18 mouse cellular contexts compared by ENCODE assay signal in the genomic region with DNA sequence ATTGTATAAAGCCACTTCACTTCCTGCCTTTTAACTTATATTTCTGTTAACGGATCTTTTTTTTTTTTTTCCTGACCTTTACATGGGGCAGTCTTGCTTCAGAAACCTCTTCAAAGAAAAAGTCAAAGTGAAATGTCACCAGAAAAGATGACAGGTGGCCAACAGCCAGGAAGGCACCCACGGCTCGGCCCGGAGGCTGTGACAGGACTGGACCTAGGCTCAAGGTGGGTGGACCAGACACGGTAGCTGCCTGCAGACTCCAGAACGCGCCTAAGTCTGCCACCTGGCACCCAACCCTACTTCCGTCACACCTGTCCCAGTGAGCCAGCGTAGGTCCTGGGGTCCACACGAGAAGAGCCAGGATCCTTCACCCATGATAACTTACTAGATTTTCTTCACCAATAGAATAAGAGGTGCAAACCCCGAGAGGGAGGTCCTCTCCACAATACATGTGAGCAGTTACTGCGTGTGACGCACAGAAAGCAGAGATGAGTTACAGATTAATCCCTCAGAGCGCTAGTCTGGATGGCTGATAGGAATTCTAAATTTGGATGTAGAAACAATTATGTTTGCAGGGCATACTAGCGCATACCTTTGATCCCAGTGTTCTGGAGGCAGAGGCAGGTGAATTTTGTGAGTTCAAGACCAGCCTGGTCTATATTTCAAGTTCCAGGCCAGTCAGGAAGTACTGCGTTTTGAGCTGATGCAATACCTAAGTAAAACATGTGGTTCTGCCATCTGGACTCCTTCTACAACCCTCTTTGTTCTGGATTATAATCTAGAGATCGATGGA. TPM values are rescaled to one million over a fixed set of nuclear protein-coding genes. Genes with fewer than 3 reads are reported as not detected.
DNase-seq lines count a peak whose midpoint lies in the region; TF ChIP-seq lines count a peak whose summit lies in the region.
"Had no signal": no experiment of that assay in that cellular context is flagged by ENCODE, and none has a peak within 500 bp of the region (broad histone marks: within the 10 kb centered on the region; RNA-seq: fewer than 3 reads in every experiment).

No protein-coding gene starts in this region.

- H3K79me2 ChIP-seq in MEL (ENCODE audit: control insufficient read depth, insufficient read depth, low read length, poor library complexity) = peaks cover 64% of the 10 kb centered on the region

- no peak overlapping the region for H3K4me3 ChIP-seq in MEL (ENCODE audit: control insufficient read depth in 1 of 2, insufficient read depth in 1 of 2, low read depth in 2 of 2, low read length in 2 of 2)
- H3K4me3 ChIP-seq: embryonic facial prominence, embryonic 13.5 days; gastrocnemius, adult 2 months; hindbrain, embryonic 12.5 days; neural tube, embryonic 12.5 days had no signal

- H3K9me3 ChIP-seq in MEL (replicated peaks; ENCODE audit: insufficient read depth, low read length) = no peaks in the 10 kb centered on the region
- H3K9me3 ChIP-seq: embryonic facial prominence, embryonic 13.5 days; hindbrain, embryonic 12.5 days had no signal

- peak; percentile 24 for DNase-seq in thymus, postnatal 0 days (ENCODE audit: low spot score)
- DNase-seq in thymus, adult 18-20 months = no peak
- no peak for DNase-seq in MEL (ENCODE audit: low read depth, low spot score)
- peak; percentile 61 for DNase-seq in adrenal gland, postnatal 25 days
- peak; percentile 36 for DNase-seq in thymus, postnatal 4 days
- DNase-seq in urinary bladder, postnatal 10 days (ENCODE audit: low spot score) = no peak
- no peak for DNase-seq in heart, adult 8-10 months (ENCODE audit: low spot score)
- DNase-seq: cerebellum, adult 2 months; forebrain, postnatal 0 days; gastrocnemius, adult 2 months; heart, adult 18-20 months; kidney, postnatal 14 days; left cerebral cortex, postnatal 4 days; right cerebral cortex, postnatal 25 days had no signal

- no peak for TF ChIP-seq EP300 in MEL (IDR thresholded peaks at IDR 0.05; ENCODE audit: low read depth in 1 of 2, low read length in 2 of 2)

- peak overlapping the region; percentile 87 for H3K27ac ChIP-seq in MEL (ENCODE audit: control insufficient read depth, low read depth, low read length)
- H3K27ac ChIP-seq: embryonic facial prominence, embryonic 13.5 days; gastrocnemius, adult 2 months; hindbrain, embryonic 12.5 days; neural tube, embryonic 12.5 days had no signal

- TF ChIP-seq RAD21 in MEL (IDR thresholded peaks at IDR 0.05; ENCODE audit: low read depth, low read length) = no peak

- H3K9ac ChIP-seq in MEL (ENCODE audit: control insufficient read depth, low read depth, low read length, poor library complexity, severe bottlenecking) = peak overlapping the region; percentile 35
- H3K9ac ChIP-seq: embryonic facial prominence, embryonic 13.5 days; forebrain, postnatal 0 days; hindbrain, embryonic 12.5 days; neural tube, embryonic 12.5 days had no signal

- no peak for TF ChIP-seq POLR2A in MEL (IDR thresholded peaks at IDR 0.05; ENCODE audit: control insufficient read depth in 1 of 2, insufficient read depth in 1 of 2, low read depth in 1 of 2, low read length in 2 of 2, poor library complexity in 1 of 2)

- no peak for TF ChIP-seq CTCF in MEL (IDR thresholded peaks at IDR 0.05 in 2 of 3, conservative IDR thresholded peaks at IDR 0.05 in 1 of 3; ENCODE audit: control insufficient read depth in 1 of 3, insufficient read depth in 1 of 3, low read depth in 2 of 3, low read length in 3 of 3, poor library complexity in 1 of 3, severe bottlenecking in 1 of 3)

- H3K4me1 ChIP-seq in MEL (ENCODE audit: control insufficient read depth in 1 of 2, insufficient read depth in 2 of 2, low read length in 2 of 2) = peaks cover 22 to 29% of the 10 kb centered on the region in 2 experiments
- H3K4me1 ChIP-seq: hindbrain, embryonic 12.5 days; neural tube, embryonic 12.5 days had no signal

- peaks cover 36 to 40% of the 10 kb centered on the region in 2 experiments for H3K36me3 ChIP-seq in MEL (ENCODE audit: control insufficient read depth in 1 of 2, insufficient read depth in 2 of 2, low read length in 2 of 2)
- H3K36me3 ChIP-seq: embryonic facial prominence, embryonic 13.5 days; hindbrain, embryonic 12.5 days had no signal

- H3K27me3 ChIP-seq in MEL (ENCODE audit: control insufficient read depth in 1 of 2, insufficient read depth in 2 of 2, low read length in 2 of 2) = no peaks in the 10 kb centered on the region
- H3K27me3 ChIP-seq: embryonic facial prominence, embryonic 13.5 days; hindbrain, embryonic 12.5 days; neural tube, embryonic 12.5 days; Patski had no signal

TF ChIP-seq in MEL, 35 proteins besides CTCF, POLR2A, EP300 and RAD21:
- no peak for TF ChIP-seq BHLHE40 (IDR thresholded peaks at IDR 0.05; ENCODE audit: borderline replicate concordance, low read depth, low read length)
- TF ChIP-seq SMC3 (IDR thresholded peaks at IDR 0.05; ENCODE audit: low read depth, low read length) = no peak
- no peak for TF ChIP-seq POLR2AphosphoS2 (IDR thresholded peaks at IDR 0.05; ENCODE audit: low read length)
- no peak for TF ChIP-seq MAZ (IDR thresholded peaks at IDR 0.05; ENCODE audit: low read depth, low read length)
- peak; percentile 28; the same call in 1 of the 2 replicates for TF ChIP-seq SIN3A (IDR thresholded peaks at IDR 0.05; ENCODE audit: low read length)
- peak; percentile 28; the same call in 1 of the 2 replicates for TF ChIP-seq KAT2A (conservative IDR thresholded peaks at IDR 0.05; ENCODE audit: low read depth, low read length)
- peak; percentile 47; the same call in 1 of the 2 replicates for TF ChIP-seq ELF1 (IDR thresholded peaks at IDR 0.05; ENCODE audit: low read depth, low read length)
- TF ChIP-seq ETS1 (IDR thresholded peaks at IDR 0.05; ENCODE audit: low read depth, low read length) = no peak
- TF ChIP-seq MEF2A (IDR thresholded peaks at IDR 0.05; ENCODE audit: extremely low read depth, insufficient replicate concordance, low read depth, low read length, poor library complexity, severe bottlenecking) = no peak
- peak; percentile 85 for TF ChIP-seq MYC (IDR thresholded peaks at IDR 0.05; ENCODE audit: low read depth, low read length)
- TF ChIP-seq ZKSCAN1 (IDR thresholded peaks at IDR 0.05; ENCODE audit: low read depth, low read length) = no peak

RNA-seq across cellular contexts. Expression of a gene that starts 22.1 kb away (rescaled TPM):
- polyA plus RNA-seq in thymus, postnatal 0 days (2015; fragmentation: Nextera tagmentation; extraction: Ambion mirVana) = 15.5 and 16.5 TPM in 2 replicates
- 64.1 and 90.2 TPM in 2 replicates for total RNA-seq in MEL (2012; rRNA removed)
- 100 to 1,000 TPM in 1 of 2 experiments, 10 to 100 TPM in 1; 80.9 to 133 TPM for polyA plus RNA-seq in MEL (2012; ENCODE audit: insufficient read depth in 1 of 2, insufficient read length in 2 of 2, low read depth in 1 of 2, low replicate concordance in 2 of 2, missing spikeins in 1 of 2)
- total RNA-seq in adrenal gland, postnatal 25 days (2021) = 86.8 and 106 TPM in 2 replicates
- total RNA-seq in heart, adult 8-10 months (2022) = 10 to 100 TPM in 3 of 4 experiments, 1 to 10 TPM in 1; 9.3 to 13.4 (median 10.9) TPM

Comparison
In these comparisons a context has a peak if more than half of its experiments do, and no peak if none do; other contexts are left out.
1. DNase-seq: peak in thymus, postnatal 0 days (single experiment), adrenal gland, postnatal 25 days (single experiment) and thymus, postnatal 4 days (single experiment); none in thymus, adult 18-20 months (0 of 2), MEL (single experiment), urinary bladder, postnatal 10 days (single experiment) and heart, adult 8-10 months (single experiment).